Mouse (Mus musculus) CH12.LX (cell line): ENCODE data around the gene Myl7.

Source experiments
- ELF1 ChIP-seq: IDR thresholded peaks from 2 replicates; pipeline ENCODE4 v1.6.1; 2014; ENCODE audit warnings: low read depth, mild to moderate bottlenecking, inconsistent platforms, low read length, improper control_type of control experiment
- MAZ ChIP-seq: IDR thresholded peaks from 2 replicates; pipeline ENCODE4 v1.6.1; 2012; ENCODE audit warnings: low read depth, mild to moderate bottlenecking, inconsistent platforms, low read length, improper control_type of control experiment, moderate library complexity
- POLR2A ChIP-seq: IDR thresholded peaks from 2 replicates; pipeline ENCODE4 v1.6.1; 2011; ENCODE audit warnings: low read depth, mild to moderate bottlenecking, improper control_type of control experiment, low read length
- USF1 ChIP-seq: IDR thresholded peaks from 2 replicates; pipeline ENCODE4 v1.6.1; 2014; ENCODE audit warnings: low read depth, mild to moderate bottlenecking, inconsistent platforms, low read length, improper control_type of control experiment

DNA sequence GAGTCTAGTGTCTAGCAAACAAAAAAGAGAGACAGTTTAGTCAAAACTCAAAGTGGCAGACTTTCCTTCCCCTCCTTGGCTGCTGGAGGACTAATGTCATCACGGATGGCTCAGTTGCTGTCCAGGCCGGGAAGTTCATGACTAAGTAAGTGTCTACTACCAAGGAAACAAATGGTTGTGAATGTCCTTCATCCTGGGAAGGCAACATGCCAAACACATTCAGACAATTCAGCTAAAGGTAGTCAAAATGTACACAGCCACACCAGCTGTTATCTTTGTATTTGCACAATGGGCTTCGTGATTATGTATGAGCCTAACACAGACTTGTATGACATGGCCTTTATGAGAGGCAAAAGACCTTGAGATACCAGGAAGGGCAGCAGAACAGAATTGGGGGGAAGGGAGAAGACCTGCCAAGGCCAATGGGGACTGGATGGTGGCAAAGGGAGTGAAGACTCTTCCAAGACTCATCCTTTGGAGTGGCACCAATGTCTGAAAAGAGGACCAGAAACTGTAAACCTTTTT is 28.2 kb upstream of the Myl7 start:
- no peak for TF ChIP-seq MAZ
- no peak for TF ChIP-seq POLR2A
- no peak for TF ChIP-seq USF1
- TF ChIP-seq ELF1 = no peak
